Mouse (Mus musculus) cerebellum, adult 2 months (tissue): ENCODE measurements around the gene Rpl18a. TPM values are rescaled to one million over a fixed set of nuclear protein-coding genes. Genes with fewer than 3 reads are reported as not detected.

Source experiments
- DNase-seq, 2 experiments: peaks; one replicate each; pipeline ENCODE4 v3.0.0; 2021
- H3K27ac ChIP-seq: fragments of 200-500 bp; 2 replicates; pipeline ENCODE4 v1.5.1; 2012; ENCODE audit warnings: low read length, control low read depth, inconsistent platforms; ENCODE audit not compliant: insufficient read depth
- H3K27me3 ChIP-seq: fragments of 200-500 bp; 2 replicates; pipeline ENCODE4 v1.6.1; 2012; ENCODE audit warnings: inconsistent platforms, mild to moderate bottlenecking, low read length, moderate library complexity; ENCODE audit not compliant: control insufficient read depth, insufficient read depth
- H3K4me1 ChIP-seq: fragments of 200-500 bp; 2 replicates; pipeline ENCODE4 v1.6.1; 2011; ENCODE audit warnings: low read length; ENCODE audit not compliant: control insufficient read depth, insufficient read depth
- H3K4me3 ChIP-seq: fragments of 200-500 bp; replicated peaks from 2 replicates; pipeline ENCODE3; 2011; ENCODE audit warnings: mild to moderate bottlenecking, low read depth, low read length, control low read depth; ENCODE audit not compliant: insufficient read depth
- CTCF ChIP-seq: fragments of 200-500 bp; IDR thresholded peaks from 2 replicates; pipeline ENCODE4 v1.5.1; 2011; ENCODE audit warnings: low read depth, mild to moderate bottlenecking, control low read depth, low read length, moderate library complexity, borderline replicate concordance; ENCODE audit not compliant: insufficient read depth
- POLR2A ChIP-seq: fragments of 200-500 bp; IDR thresholded peaks from 2 replicates; pipeline ENCODE4 v1.6.1; 2011; ENCODE audit warnings: low read length, control low read depth, borderline replicate concordance; ENCODE audit not compliant: insufficient read depth
- WGBS: fragments of 180-500 bp; shearing (Covaris S2); methylation state at CpG from one replicate; pipeline ENCODE4 v1.1.7; 2018; 5-methylcytosine and 5-hydroxymethylcytosine counted together
- polyA plus RNA-seq: library from polyadenylated mRNA; depleted of rRNA; stranded (reverse); fragments of >200 nt; gene quantifications from 2 replicates; pipeline ENCODE4 v1.2.3, GENCODE M21; 2012

Gene Rpl18a
- polyA plus RNA-seq, 1 experiment: 1,510 TPM

- TF ChIP-seq CTCF: no peak
- TF ChIP-seq POLR2A: no peak
- DNase-seq: peak in 1 of 2 experiments; percentile 0
- no peaks in the 10 kb centered on the region for H3K27me3 ChIP-seq
- no peak overlapping the region for H3K4me3 ChIP-seq
- 43% methylated on average over 3 of the region's 3 CpGs for WGBS
- no peak overlapping the region for H3K27ac ChIP-seq
- H3K4me1 ChIP-seq: no peaks in the 10 kb centered on the region
Observed at GRCm38 (mm10) chr8:70928096-70928495, 30.9 kb upstream of the Rpl18a start.

- peak in 1 of 2 experiments; percentile 1 for DNase-seq
- H3K27me3 ChIP-seq: no peaks in the 10 kb centered on the region
- TF ChIP-seq POLR2A: no peak
- TF ChIP-seq CTCF: no peak
- H3K27ac ChIP-seq: no peak overlapping the region
- no peak overlapping the region for H3K4me3 ChIP-seq
- no peaks in the 10 kb centered on the region for H3K4me1 ChIP-seq
- 94% methylated on average over 5 of the region's 5 CpGs for WGBS
Observed at GRCm38 (mm10) chr8:70926396-70926795, 29.2 kb upstream of the Rpl18a start.

- no peak for TF ChIP-seq POLR2A
- no peak for TF ChIP-seq CTCF
- peak in 1 of 2 experiments; percentile 1 for DNase-seq
- no peak overlapping the region for H3K27ac ChIP-seq
- H3K27me3 ChIP-seq: no peaks in the 10 kb centered on the region
- 95% methylated on average over 4 of the region's 4 CpGs for WGBS
- H3K4me1 ChIP-seq: no peaks in the 10 kb centered on the region
- no peak overlapping the region for H3K4me3 ChIP-seq
Observed at GRCm38 (mm10) chr8:70925754-70926153, 28.5 kb upstream of the Rpl18a start.

GRCm38 (mm10) chr8:70924151-70924550 is 26.9 kb upstream of the Rpl18a start:
- Histone ChIP-seq H3K4me1 (no peaks in the 10 kb centered on the region), H3K27me3 (no peaks in the 10 kb centered on the region), H3K4me3 (no peak overlapping the region), H3K27ac (no peak overlapping the region)
- WGBS: 86% methylated on average over 4 of the region's 4 CpGs
- no peak for TF ChIP-seq CTCF
- no peak for TF ChIP-seq POLR2A
- DNase-seq: no peak

GRCm38 (mm10) chr8:70920049-70920922 is 23.1 kb upstream of the Rpl18a start:
- Histone ChIP-seq H3K4me1 (0 out of 2 replicates have a peak, but pooled peaks cover 8% of the 10 kb centered on the region), H3K27me3 (no peaks in the 10 kb centered on the region), H3K4me3 (no peak overlapping the region), H3K27ac (no peak overlapping the region)
- WGBS: 59% methylated on average over 9 of the region's 9 CpGs
- DNase-seq: no peak
- TF ChIP-seq POLR2A (no peak), CTCF (no peak)

GRCm38 (mm10) chr8:70914704-70915103 is 17.5 kb upstream of the Rpl18a start:
- DNase-seq: no peak
- Histone ChIP-seq H3K4me1 (peaks cover 14% of the 10 kb centered on the region; the same call in 1 of the 2 replicates), H3K4me3 (no peak overlapping the region), H3K27ac (no peak overlapping the region), H3K27me3 (no peaks in the 10 kb centered on the region)
- WGBS: 76% methylated on average over 17 of the region's 17 CpGs
- no peak for TF ChIP-seq POLR2A
- no peak for TF ChIP-seq CTCF

GRCm38 (mm10) chr8:70913523-70913922 is 16.3 kb upstream of the Rpl18a start:
- Histone ChIP-seq H3K4me1 (peaks cover 14% of the 10 kb centered on the region; the same call in 1 of the 2 replicates), H3K27ac (no peak overlapping the region), H3K4me3 (no peak overlapping the region), H3K27me3 (no peaks in the 10 kb centered on the region)
- TF ChIP-seq CTCF: no peak
- TF ChIP-seq POLR2A: no peak
- 72% methylated on average over 26 of the region's 26 CpGs for WGBS
- no peak for DNase-seq

- H3K27ac ChIP-seq: no peak overlapping the region
- H3K27me3 ChIP-seq: no peaks in the 10 kb centered on the region
- TF ChIP-seq POLR2A: no peak
- no peak for TF ChIP-seq CTCF
- WGBS: 87% methylated on average over 30 of the region's 30 CpGs
- H3K4me1 ChIP-seq: peaks cover 14% of the 10 kb centered on the region; the same call in 1 of the 2 replicates
- no peak for DNase-seq
- H3K4me3 ChIP-seq: no peak overlapping the region
Observed at GRCm38 (mm10) chr8:70912955-70913354, 15.7 kb upstream of the Rpl18a start.
